Mouse (Mus musculus): ENCODE data around the gene Skiv2l.
"Not testable (repeated sequence)": the region's sequence is repeated elsewhere in the genome, so short reads cannot be mapped to it uniquely, and the experiment has no call there.

The Skiv2l gene

DNA sequence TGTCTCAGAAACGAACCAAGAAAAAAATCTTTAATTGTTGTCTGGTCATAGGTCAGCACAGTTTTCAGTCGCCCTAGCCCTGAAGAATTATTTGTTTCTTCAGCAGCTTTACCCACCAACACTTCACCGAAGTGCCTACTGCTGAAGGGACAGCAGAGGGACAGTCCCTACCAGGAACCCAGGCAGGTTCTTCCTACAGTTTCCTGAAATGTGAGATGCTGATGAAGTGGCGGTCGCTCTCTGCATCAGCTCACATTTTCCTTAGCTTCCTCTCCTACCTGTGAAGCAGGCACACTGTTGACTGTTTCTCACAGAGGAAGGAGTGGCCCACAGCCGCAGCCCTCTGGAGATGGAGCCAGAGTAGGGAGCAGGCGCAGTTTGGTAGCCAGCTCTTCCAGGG is 16.0 kb upstream of the Skiv2l start:
- DNase-seq: no peak

DNA sequence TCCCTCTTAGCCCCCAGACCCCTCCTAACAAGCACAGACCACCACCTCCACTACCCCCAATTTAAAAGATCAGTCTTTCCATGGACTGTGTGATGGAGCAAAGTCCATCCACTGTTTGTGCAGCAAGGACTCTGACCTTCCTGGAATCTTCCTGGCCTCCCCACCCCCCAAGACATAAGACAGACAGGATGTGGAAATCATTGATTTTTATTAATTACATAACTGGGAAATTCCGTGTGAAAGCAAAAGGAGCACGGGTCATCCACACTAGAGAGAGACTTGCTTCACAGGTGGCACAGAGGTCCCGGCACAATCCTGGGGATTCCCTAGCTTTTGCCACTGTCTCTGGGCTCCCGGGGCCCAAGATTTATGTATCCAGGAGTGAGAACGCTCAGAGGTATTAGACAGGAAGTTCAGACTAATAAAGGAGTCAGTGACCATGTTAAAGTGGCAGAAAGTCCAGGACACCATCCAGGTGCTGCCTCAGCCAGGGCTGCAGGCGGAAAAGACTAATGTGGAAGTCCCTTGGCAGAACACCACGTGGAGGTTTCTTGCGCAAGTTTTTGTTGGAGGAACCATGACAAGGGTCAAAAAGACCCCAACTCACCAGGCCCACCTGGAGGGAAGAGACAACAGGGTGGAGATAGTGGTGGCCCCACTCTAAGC is 12.5 kb upstream of the Skiv2l start, which contains the start of gene Cfb:
Gene Cfb (minus strand): TSS at position 103 of the 666 bp plus-strand sequence.
- no peak for DNase-seq

DNA sequence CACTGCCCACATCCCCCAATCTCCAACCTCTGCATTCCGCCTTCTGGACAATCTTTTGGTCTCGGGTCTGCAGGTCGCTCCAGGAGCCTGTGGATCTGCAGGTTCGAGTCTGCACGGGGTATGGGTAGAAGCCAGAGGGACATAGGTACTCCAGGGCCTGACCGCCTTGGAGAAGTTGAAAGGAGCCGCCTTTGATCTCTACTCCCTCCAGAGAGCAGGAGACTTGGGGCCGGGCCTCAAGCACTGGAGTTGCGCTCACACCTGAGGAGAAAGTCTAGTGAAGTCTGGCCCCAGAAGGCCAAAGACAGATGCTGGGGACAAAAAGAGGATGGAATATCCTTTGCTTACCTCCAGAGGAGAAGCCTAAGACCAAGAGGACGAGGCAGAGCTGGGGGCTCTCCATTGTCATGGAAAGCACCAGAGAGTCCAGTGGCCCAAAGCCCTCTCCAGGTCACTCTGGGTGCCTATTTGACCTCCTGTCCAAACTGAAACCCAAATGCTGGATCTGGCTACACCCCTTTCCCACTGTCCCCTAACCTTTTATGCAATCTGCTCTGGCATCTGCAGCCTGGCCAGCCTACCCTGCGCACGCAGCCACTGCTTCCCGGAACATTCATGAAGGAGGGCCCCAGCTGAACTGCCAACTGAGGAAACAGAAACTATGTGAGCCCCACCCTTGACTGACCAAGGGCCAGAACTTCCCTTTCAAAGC is 11.8 kb upstream of the Skiv2l start:
- DNase-seq: no peak

DNA sequence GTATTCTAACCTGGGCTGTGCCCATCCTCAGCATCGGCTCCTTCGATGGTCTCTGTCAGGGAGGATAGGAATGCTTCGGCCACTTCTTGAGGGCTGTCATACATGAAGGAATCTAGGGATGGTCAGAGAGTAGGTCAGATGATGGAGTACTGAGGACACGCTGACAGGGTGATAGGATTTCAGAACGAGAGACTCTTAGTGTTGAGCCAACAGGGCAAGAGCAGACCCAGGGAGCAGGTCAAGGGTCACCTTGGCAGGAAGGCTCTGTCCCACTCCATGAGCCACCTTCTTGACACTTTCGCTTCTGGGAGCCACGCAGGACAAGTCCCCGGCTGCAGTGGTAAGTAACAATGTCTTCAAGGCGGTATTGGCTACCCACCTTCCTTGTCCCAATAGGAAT is 10.5 kb upstream of the Skiv2l start:
- no peak for DNase-seq

DNA sequence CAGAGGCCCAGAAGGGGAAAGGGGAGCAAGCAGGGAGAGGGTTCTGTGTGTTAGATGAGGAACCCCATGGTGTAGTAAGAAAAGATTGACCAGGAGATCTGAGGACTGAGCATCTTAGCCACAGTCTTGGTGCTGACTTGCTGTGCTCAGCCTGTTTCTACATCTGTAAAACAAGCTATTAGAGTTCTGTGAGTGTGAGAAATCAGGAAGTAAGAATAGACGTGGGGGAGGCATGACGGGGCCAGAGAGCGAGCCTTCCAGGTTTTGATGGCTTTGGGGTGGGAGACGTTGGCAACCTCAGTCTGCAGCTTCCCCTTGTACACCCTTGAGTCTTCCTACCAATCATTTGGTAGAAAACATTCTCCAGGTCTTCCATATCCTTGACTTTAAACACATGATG is 8.7 kb upstream of the Skiv2l start:
- DNase-seq: no peak

DNA sequence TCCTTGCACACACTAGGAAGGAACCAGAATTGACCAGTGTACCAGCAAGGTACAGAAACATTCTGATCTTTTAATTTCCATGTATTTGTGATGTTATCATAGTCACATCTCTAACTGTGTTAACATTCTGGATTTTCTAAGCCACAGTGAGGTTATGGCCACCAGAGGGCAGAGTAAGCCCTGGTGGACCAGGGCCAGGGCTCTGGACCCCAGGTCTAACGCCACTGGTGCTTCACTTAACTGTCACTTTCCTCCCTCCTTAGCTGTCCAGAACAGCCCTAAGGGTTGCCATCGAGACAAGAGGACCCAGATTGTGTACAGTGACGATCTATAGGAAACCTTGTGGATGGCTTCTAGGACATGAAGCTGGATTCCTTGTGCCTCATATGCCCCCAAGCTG is 5.8 kb upstream of the Skiv2l start:
- DNase-seq: peak; percentile 53

DNA sequence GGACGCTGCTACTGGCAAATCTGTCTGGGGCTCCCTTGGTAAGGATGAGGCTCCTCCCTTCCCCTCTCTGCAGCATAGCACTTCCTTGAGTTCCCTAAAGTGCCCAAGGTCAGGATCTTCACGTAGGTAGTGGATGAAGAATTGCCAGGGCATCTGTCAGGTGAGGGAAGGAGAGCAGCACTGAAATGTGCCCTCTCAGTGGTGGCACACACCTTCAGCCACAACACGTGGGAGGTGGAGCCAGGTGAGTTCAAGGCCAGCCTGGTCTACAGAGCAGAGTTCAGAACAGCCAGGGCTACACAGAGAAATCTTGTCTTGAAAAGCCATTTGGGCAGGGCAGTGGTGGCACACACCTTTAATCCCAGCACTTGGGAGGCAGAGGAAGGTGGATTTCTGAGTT is 4.8 kb upstream of the Skiv2l start:
- DNase-seq: no peak

DNA sequence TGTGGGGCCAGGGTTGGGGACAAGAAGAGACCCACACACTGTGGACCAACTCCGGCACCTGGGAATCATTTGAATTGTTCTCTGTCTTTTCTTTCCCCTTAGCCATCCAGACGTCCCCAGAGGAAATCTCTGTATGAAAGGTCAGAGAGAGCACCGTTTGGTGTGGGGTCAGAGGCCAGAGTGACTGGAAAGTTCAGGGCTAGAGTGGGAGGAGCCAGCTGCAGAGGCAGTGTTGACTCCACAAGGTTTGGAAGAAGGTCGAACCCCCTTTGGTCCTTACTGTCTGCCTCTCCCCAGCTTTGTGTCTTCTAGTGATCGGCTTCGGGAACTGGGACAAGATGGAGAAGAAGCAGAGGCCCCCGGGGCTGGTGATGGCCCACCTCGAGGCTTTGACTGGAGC is 3.5 kb upstream of the Skiv2l start:
- DNase-seq: no peak

DNA sequence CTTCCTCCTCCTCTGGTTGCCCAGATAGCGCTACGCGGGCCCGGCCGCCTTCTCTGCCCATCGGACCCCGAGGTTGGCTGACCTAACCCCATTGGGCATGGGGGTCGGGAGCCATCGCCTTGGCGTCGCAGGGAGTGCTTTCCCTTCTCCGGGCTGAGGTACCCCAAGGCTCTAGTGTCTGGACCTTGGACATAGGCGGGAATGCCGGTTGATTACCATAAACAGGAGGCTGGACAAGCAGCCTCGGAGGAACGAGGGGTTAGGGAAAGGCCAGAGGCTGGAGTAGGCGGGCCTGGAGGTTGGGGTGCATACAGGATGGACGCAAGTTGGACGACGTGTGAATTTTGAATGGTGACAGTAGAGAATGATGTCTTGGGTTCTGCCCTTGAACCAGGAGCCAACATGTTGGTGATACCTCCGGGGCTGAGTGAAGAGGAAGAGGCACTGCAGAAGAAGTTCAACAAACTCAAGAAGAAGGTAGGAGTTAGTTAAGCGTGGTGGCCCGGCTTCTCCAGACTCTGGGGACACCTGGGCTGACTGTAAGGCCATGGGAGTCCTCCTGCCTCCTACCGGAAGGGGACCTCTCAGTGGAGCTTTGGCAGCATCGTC is 611 bp upstream of the Skiv2l start:
- DNase-seq: peak; percentile 20

DNA sequence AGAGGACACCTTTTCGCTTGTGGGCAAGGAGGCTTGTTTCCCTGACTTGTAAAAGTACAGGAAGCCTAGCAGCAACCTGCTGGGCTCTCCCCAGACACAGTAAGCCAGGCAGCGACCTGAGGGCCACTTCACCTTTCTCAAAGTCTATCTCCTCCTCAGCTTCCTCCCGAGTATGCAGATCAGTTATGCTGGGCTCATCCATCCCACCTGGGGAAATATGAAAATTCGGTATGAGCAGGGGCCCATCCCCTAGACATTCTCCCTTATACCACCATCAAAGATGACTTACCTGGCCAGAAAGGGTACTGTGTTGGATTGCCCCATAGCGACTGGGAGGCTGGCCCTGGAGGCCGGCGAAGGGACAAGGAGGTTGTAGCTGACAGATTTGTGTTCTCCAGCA is 2.4 kb downstream of the Skiv2l start:
- DNase-seq: no peak

DNA sequence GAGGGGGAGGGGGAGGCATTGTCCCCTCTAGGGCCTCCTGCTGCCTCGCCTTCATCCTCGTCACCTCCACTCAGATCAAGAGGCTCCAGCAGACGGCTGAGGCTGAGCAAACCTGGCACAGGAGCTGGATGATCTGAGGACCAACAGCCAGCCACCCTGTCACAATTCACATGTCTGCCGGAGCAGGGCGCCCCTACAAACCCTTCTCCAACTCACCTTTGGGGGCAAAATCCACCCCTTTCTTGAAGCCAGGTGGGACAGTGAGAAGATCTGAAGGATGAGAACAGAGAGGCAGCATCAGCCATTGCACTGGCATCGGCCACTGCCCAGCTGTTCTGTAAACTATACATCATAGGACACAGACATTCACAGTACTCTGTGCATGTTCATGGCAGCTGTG is 2.8 kb downstream of the Skiv2l start:
- no peak for DNase-seq

DNA sequence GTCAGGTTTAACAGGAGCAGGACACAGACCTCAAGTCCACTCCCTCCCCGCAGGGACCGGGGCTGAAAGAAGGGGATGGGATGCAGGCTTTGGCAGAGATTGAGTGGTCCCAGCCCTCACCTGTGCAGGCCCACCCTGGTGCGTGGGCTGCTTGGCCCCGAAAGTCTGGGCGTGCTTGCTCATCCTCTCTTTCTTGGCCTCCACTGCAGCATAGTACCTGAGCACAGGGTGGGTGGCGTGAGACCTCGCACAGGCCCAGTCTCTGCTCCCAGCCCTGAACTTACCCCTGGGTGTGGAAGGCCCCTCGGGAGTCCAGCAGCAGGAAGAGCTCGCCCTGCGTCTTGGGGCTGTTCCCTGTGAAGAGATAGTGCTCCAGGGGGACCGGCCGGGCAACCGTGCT is 5.1 kb downstream of the Skiv2l start:
- DNase-seq: no peak

DNA sequence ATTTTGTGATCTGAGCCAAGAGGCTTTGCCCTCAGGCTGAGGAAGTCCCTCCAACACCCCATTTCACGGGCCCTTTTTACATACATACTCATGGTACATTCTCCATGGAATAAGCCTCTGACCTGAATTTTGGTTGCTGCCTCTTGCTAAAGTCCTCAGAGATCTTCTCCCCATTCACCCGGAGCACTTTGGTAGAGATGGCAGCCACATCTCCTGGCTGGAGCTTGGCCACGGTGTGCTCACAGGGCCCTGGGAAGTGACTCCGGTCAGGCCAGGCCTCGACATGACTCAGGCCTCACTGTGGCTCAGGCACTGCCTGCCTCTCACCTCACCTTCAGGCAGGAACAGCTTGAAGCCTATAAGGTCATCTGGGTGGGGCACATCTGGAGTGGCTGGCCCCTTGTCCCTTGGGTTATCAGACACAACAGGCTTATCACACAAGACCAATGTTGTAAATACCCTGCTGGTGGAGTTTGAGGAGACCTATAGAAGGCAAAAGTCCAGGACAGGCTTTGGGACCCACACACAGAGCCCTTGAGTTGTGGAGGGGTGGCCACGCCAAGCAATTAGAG is 9.2 kb downstream of the Skiv2l start:
- DNase-seq: no peak

DNA sequence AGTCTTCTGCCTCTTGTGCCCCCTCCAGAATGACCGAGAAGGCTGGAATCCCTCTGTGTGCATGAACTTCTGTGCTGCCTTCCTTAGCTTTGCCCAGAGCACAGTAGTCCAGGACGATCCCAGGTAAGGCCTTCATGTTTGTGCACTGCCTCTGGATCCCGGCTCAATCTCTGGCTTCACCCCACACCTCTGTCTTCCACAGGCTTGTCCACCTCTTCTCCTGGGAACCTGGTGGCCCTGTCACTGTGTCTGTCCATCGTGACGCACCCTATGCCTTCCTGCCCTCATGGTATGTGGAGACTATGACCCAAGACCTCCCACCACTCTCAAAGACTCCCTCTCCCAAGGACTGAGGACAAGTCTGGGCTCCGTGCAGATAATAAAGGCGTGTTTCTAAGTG is 11.2 kb downstream of the Skiv2l start:
- DNase-seq: no peak

DNA sequence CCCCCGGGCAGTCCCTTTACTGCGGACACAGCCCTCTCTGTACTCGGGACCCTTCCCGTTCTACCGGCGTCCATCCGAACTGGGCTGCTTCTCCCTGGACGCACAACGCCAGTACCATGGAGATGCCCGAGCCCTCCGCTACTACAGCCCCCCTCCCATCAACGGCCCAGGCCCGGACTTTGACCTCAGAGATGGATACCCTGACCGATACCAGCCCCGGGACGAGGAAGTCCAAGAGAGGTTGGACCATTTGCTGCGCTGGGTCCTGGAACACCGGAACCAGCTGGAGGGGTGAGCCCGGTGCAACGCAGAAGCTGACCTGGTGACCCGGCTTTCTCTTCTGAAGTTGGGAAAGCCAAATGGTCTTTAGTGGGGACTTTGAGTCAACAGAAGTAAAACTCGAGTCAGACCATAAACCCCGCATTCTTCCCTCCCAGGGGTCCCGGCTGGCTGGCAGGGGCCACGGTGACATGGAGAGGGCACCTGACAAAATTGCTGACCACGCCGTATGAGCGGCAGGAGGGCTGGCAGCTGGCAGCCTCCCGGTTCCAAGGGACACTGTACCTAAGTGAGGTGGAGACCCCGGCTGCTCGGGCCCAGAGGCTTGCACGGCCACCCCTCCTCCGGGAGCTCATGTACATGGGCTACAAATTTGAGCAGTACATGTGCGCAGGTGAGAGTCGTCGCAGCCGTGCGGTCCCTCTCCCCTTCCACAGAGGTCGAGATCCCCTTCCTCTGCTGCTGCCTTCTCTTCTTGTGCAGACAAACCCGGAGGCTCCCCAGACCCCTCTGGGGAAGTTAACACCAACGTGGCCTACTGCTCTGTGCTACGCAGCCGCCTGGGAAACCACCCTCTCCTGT is 12.3 kb downstream of the Skiv2l start:
- DNase-seq: peak; percentile 31

DNA sequence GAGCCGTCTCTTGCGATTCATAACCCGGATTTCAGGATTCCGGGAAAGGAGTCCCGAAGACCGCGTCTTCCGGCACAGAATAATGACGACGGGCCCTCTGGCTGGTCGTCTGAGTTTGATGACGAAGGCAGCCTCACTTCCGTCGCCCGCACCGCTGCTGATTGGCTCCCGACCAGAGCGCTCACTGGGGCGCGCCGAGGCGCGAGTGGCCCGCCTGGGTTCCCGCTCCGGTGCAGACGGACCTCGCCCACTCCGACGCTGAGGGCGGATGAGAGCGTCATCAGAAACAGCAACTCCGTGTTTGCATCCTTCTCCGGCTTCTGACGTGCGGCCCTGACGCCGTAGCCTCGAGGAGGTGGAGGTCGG is 13.2 kb downstream of the Skiv2l start, which contains the start of the genes Stk19 and Dxo:
Gene Stk19 (minus strand): TSS at position 90 of the 366 bp plus-strand sequence.
Gene Dxo (plus strand): TSS at position 164 of the 366 bp plus-strand sequence.
- peak; percentile 94 for DNase-seq

DNA sequence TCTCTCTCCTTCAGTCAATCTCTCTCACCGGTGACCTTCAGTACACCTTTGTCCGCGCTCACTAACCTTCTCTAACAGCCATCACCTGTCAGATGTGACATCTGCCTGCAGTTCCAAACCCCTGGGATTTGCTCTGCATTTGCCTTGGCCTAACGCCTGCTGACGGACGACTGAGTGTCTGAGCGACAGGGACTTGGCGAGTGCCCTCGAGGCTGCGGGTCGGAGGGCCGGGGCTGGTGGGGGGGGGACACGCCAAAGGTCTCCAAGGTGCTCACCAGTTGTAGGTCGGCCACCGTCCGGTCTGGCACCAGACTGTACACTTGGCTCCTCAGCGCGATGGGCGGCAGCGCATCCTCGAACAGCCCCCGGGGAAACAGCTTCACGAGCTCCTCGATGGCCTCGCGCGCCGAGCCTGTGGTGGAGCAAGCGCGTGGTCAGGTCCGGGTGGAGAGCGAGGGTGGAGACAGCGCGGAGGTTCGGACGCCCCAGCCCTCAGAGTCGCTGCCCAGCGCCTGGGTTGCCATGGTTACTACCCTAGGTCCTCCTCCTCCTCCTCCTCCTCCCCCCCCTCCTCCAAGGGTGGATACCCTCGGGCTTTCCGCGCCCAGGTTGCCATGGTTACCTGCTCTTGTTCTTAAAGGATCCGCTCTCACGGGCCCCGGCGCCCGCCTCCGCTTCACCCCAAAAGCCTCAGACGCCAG is 13.7 kb downstream of the Skiv2l start:
- DNase-seq: no peak

DNA sequence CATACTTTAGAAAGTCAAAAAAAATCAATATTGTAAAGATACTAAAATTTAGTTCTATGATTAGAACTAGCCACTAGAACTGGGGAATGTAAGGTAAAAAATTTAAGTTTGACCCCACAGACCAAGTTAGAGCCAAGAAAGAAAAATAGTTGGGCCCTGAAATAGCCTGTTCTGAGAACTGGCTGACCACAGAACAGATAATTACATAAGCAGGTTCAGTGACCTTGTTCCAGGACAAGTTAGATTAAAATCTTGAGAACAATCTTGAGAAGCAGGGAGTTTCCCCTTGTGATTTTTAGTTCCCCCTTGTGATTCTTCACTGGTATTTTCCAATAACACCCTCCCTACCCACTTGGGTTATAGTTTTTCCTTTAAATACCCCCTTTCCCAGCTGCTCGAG is 19.2 kb downstream of the Skiv2l start:
- not testable (repeated sequence) for DNase-seq

DNA sequence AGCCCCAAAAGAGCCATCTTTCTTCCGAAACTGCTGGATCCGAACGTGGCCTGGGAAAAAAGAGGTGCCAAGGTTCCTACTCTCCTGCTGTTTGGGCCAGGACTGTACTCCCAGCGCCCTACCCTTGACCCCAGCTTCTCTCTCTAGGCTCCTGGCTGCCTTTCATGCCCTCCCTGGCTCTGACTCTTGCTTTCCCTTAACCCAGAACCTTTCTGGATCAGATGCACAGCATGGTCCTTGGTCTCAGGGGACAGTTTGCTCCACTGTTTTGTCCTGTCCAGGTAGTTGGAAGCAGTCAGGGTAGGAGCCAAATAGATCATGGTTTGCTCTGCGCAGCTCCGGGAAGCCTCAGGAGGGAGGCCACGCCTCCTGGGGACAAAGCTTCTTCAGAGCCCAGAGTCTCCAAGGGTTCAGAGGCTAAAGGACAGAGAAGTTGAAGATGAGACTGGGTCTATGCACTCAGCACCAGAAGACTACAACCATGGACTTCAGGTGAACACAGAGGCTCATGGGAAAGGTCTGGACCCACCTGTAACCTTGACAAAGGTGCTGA is 35.1 kb downstream of the Skiv2l start:
- no peak for DNase-seq

DNA sequence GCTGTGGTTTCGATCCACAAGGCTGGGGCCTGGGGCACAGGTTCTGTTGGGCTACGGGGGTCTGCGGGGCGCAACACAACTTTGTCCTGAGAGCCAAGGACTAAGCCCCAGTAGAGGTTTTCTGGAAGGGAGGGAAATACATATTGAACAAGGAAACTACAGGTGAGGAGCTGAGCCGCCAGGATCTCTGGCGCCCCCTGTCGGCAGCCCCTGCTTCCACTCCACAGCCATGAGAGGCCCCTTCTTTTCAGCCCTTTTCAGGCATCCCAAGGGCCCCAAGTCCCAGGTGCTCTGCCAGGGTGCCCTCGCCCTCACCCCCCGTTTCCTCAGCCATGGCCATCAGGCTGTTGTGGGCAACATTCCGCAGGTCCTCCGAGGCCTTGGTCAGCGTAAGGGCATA is 36.3 kb downstream of the Skiv2l start:
- peak; percentile 41 for DNase-seq

DNA sequence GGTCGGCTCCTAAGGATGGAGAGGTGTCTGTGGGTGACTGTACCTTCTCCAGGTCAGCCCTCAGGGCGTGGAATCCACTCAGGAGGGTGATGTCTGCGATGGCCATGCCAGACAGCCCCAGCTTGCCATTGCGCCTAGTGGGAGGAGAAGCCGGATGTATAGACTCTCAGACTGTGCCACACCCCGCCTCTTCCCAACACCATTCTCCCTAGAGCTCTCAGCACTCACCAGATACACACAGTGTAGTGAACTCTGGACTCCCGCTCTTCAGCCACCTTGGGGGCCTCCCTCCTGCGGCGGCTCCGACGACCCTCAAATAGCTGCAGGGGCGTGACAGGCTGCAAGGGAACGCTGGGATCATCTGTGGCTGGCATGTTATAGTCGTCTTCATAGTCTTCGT is 38.7 kb downstream of the Skiv2l start:
- DNase-seq: no peak

DNA sequence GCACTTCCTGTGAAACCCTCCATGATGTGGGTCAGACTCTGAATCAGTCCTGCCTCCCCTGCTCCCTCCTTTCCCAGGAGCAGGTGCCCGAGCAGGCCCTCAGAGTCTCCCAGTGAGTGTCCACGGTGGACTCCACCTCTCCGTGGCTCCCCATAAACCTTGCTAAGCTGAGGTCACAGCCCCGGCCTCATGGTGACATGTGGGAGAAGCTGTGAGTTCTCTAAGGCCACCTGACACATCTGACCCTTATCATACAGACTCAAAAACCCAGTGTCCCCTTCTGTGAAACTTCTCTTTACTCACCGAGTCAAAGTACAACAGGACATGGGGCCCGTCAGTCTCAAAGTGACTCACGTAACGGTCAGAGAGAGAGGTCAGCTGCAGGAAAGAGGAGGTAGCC is 39.2 kb downstream of the Skiv2l start:
- not testable (repeated sequence) for DNase-seq
